Mouse (Mus musculus) ES-E14 (cell line): ENCODE data around the gene Ddx41.

ENCODE experiments used
- CHD2 ChIP-seq: IDR thresholded peaks from 2 replicates; pipeline ENCODE4 v1.6.1; 2014; ENCODE audit warnings: mild to moderate bottlenecking, low read depth, low read length, inconsistent platforms
- ZC3H11A ChIP-seq: IDR thresholded peaks from 2 replicates; pipeline ENCODE4 v1.6.1; 2012; ENCODE audit warnings: low read depth, mild to moderate bottlenecking, inconsistent platforms, low read length, borderline replicate concordance
- ZNF384 ChIP-seq: IDR thresholded peaks from 2 replicates; pipeline ENCODE4 v1.6.1; 2012; ENCODE audit warnings: low read depth, low read length, inconsistent platforms

DNA sequence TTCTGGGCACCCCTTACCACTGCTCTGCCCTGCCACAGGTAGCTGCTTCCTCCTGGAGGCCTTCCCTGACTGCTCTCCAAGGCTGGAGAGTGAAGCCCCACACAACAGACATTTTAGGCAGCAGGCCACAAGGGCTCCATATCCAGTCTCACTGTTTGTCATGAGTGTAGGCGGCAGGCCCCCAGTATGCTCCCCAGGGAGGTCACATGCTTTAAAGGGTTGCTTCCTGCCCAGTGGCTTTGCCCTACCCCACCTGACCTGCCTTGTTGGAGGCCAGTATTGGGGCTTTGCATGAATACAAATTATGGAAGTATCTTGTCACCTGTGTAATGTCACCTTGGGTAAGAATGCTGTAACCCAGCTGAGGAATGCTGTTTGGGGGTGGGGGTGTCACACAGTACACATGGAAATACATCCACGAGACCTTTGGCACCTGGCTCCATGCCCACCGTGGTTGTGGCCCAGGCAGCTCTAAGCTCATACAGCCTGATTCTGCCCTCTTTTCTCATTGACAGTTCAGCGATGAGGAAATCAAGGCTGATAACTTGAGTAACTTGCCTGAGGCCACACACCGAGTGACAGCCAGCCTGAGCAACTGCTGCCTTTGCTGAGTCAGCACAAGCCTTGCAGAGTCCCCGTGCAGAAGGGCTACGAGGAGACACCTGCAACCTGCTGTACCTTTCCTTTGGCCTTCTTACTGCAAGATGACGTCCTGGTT is 7.1 kb downstream of the Ddx41 start, which contains the start of gene Dok3:
- TF ChIP-seq ZNF384 (no peak), CHD2 (no peak), ZC3H11A (no peak)
